Mouse (Mus musculus): ENCODE results near the gene Bsn.

Gene Bsn

DNA sequence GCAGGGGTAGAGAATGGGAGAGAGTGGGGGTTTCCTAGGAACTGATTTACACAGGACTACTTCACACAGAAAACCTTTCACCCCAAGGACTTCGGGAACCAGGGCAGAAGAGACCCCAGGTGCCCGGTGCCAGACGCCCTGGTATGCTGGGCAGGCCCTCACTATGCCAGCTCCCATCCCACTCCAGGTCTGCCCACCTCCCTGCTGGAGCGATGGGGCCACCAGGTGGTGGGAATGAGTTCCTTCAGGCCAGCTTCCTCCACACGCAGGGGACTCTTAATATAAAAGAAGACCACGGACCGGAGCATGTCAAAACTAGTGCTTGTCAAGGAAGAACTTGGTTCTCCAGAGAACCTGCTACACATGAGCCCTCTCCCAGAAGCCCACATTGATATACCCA, 123.0 kb downstream of the Bsn start:
- in situ Hi-C loops (cut with MboI; ENCODE audit: unreplicated experiment in 2 of 2), result loop anchor here (5.0 to 25.0 kb wide), 3 partner anchors 165 to 430 kb away; partner anchors contain the start of genes Gnai2 (in 1 of the 2) and Rbm5 (in 1 of the 2)

- in situ Hi-C loops (cut with MboI; ENCODE audit: unreplicated experiment in 2 of 2), result loop anchor here (5.0 to 25.0 kb wide), 3 partner anchors 163 to 428 kb away; partner anchors contain the start of genes Gnai2 (in 1 of the 2) and Rbm5 (in 1 of the 2)
Observed at GRCm38 (mm10) chr9:108065491-108066011, 124.6 kb downstream of the Bsn start.

- in situ Hi-C loops (cut with MboI; ENCODE audit: unreplicated experiment in 2 of 2), result loop anchor here in 1 of 2 experiments (25.0 kb wide), 2 partner anchors 301 to 426 kb away; partner anchors contain the start of genes Gnai2 and Rbm5
Observed at GRCm38 (mm10) chr9:108063361-108063760, 126.8 kb downstream of the Bsn start.

DNA sequence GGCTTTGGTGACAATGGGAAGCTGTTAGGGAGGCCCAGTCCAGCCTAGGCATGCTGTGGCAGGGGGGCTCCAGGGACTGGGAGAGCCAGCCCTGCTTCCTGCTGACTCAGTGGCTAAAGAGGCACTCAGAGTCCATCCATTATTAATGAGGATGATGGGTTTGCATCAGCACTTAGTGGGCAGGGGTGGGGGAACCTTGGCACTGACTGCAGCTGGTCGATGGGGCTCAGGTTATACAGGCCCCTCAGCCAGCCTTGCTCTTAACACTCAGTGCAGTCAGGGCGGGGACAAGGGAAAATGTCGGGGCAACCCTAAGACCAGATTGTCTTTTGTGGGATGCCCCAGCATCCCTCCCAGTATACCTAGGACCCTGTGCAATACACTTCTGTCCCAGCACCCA, 128.0 kb downstream of the Bsn start:
- in situ Hi-C loops (cut with MboI; ENCODE audit: unreplicated experiment in 2 of 2), result loop anchor here in 1 of 2 experiments (25.0 kb wide), 2 partner anchors 300 to 425 kb away; partner anchors contain the start of genes Gnai2 and Rbm5

DNA sequence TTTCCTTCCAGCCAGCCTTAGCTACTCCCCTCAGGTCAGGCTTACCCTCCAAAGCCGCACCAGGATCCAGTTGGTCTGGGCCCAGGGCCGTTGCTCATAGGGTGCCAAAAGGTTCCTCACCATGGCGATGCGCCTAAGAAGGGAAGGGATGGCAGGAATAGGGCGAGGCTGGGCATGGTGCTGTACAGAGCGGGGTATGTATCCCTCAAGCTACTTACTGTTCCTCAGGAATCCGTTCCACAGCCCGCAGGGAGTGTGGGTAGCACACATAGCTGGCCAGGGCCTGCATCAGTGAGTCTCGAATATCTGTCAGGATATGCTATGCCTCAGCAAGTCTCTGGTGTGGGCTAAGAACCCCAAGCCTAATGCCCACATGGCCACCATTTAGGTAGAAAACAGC, 131.9 kb downstream of the Bsn start:
- in situ Hi-C loops (cut with MboI; ENCODE audit: unreplicated experiment in 2 of 2), result loop anchor here (5.0 to 25.0 kb wide), 3 partner anchors 96 to 421 kb away; partner anchors contain the start of genes Gnai2 (in 1 of the 2) and Rbm5 (in 1 of the 2)

DNA sequence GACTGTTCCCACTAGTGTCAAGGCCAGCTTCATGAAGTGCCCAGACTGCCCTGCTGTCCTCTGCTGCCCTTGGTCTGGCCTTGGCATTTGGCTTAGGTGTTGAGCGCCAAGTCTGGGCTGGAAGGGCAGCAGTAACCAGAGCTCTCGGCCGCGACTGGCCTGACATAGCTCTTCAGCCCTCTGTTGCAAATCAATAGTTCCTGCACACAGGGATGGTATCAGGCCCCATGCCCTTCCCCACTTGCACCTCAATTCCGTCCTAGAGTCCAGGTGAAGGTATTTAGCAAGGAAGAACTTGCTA, 133.0 kb downstream of the Bsn start:
- in situ Hi-C loops (cut with MboI; ENCODE audit: unreplicated experiment in 2 of 2), result loop anchor here (5.0 to 25.0 kb wide), 3 partner anchors 95 to 420 kb away; partner anchors contain the start of genes Gnai2 (in 1 of the 2) and Rbm5 (in 1 of the 2)

DNA sequence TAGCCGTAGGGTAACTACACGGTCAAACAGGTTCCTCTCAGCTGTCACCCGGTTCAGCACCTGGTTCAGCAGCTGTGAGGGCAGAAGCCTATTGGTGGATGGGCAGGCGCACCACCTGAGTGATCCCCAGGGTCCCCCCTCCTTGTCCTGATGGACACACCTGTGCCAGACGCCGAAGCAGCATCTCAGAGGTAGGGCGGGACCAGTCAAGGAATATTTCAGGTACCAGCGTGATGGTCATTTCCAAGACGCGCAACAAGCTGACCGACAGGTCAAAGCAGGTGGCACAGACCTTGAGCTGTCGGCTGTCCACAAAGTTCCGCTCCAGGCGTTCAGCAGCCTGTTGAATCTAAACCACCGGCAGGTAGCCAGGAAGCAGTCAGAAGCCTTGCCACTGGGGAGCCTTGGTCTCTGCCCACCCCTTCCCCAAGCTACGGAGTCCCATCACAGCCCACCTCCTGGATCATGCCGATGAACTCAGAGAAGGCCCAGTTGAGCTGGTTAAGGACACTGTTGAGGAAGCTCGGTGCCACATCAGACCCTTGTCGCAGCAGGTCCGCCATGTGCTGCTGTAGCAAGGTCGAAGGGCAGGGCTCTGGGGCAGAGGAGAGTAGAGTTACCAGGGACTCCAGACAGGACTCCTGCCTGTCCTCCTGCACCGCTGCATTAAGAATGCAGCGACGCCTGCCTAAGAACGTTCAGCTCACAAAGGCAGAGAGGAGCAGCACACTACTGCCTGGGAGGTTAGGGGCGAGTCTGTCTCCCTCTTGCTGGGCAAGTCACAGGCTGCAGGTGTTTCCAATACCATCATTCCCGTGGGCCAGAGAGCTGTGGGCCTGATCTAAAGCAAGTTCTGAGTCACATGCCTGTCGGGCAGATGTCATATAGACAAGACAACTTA, 133.6 kb downstream of the Bsn start:
- in situ Hi-C loops (cut with MboI; ENCODE audit: unreplicated experiment in 2 of 2), result loop anchor here (5.0 to 25.0 kb wide), 3 partner anchors 94 to 419 kb away; partner anchors contain the start of genes Gnai2 (in 1 of the 2) and Rbm5 (in 1 of the 2)

GRCm38 (mm10) chr9:108055661-108056237, 134.4 kb downstream of the Bsn start:
- in situ Hi-C loops (cut with MboI; ENCODE audit: unreplicated experiment in 2 of 2), result loop anchor here (5.0 to 25.0 kb wide), 3 partner anchors 93 to 418 kb away; partner anchors contain the start of genes Gnai2 (in 1 of the 2) and Rbm5 (in 1 of the 2)

- in situ Hi-C loops (cut with MboI; ENCODE audit: unreplicated experiment in 2 of 2), result loop anchor here (5.0 to 25.0 kb wide), 3 partner anchors 93 to 418 kb away; partner anchors contain the start of genes Gnai2 (in 1 of the 2) and Rbm5 (in 1 of the 2)
Observed at GRCm38 (mm10) chr9:108055061-108055460, 135.1 kb downstream of the Bsn start.

- in situ Hi-C loops (cut with MboI; ENCODE audit: unreplicated experiment in 2 of 2), result loop anchor here (5.0 to 25.0 kb wide), 3 partner anchors 92 to 417 kb away; partner anchors contain the start of genes Gnai2 (in 1 of the 2) and Rbm5 (in 1 of the 2)
Observed at GRCm38 (mm10) chr9:108054331-108055040, 135.7 kb downstream of the Bsn start.

DNA sequence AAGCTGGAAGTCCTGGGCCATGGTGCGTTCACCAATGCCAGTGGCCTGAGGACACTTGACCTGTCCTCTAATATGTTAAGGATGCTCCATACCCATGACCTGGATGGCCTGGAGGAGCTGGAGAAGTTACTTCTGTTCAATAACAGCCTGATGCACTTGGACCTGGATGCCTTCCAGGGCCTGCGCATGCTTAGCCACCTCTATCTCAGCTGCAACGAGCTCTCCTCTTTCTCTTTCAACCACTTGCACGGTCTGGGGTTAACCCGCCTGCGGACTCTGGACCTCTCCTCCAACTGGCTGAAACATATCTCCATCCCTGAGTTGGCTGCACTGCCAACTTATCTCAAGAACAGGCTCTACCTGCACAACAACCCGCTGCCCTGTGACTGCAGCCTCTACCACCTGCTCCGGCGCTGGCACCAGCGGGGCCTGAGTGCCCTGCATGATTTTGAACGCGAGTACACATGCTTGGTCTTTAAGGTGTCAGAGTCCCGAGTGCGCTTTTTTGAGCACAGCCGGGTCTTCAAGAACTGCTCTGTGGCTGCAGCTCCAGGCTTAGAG, 136.4 kb downstream of the Bsn start:
- in situ Hi-C loops (cut with MboI; ENCODE audit: unreplicated experiment in 2 of 2), result loop anchor here in 1 of 2 experiments (25.0 kb wide), 2 partner anchors 291 to 416 kb away; partner anchors contain the start of genes Gnai2 and Rbm5

DNA sequence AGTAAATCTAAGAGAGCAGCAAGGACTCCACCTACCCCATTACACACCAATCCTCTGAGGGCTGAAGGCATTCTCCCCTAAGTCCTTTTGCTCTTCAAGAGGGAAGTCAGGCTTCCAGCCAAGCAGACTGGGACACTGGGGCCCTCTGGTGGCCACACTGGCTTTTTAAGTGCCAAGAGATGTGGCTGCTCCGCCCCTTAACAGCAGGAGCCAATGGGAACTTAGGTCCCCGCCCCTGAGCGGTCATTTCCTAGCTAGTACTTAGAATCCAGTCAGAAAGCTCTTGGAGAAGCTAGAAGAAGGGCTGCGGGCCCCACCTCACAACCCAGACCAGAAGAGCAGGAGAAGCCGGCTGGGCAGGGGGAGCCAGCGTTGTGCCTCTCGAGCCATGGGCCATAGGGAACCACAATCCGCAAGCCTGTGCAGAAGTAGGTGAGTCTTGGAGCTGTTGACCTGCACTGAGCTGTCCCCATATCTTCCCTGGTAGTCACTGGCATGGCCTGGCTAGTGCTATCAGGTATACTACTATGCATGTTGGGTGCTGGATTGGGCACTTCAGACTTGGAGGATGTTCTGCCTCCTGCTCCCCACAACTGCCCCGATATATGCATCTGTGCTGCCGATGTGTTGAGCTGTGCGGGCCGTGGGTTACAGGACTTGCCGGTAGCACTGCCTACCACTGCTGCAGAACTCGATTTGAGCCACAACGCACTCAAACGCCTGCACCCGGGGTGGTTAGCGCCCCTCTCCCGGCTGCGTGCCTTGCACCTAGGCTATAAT, 137.1 kb downstream of the Bsn start, which contains the start of gene Amigo3:
Gene Amigo3, plus strand, starts transcription at position 275 of the 780 bp plus-strand sequence.
- in situ Hi-C loops (cut with MboI; ENCODE audit: unreplicated experiment in 2 of 2), result loop anchor here in 1 of 2 experiments (25.0 kb wide), 2 partner anchors 291 to 416 kb away; partner anchors contain the start of genes Gnai2 and Rbm5

- in situ Hi-C loops (cut with MboI; ENCODE audit: unreplicated experiment in 2 of 2), result loop anchor here in 1 of 2 experiments (25.0 kb wide), 2 partner anchors 290 to 415 kb away; partner anchors contain the start of genes Gnai2 and Rbm5
Observed at GRCm38 (mm10) chr9:108052411-108052810, 137.8 kb downstream of the Bsn start.

DNA sequence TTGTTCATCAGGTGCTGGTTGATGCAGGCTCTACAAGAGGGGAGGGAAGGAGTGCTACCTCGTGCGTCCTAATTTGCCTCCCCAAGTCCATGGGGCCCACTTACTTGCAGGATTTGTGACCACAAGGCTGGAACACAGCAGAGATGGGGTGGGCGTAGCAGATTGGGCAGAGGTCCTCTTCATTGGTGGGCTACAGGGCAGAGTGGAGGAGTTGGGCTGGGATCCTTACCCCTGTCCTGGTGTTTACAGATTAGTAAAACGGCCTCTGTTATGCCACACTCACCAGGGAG, 138.3 kb downstream of the Bsn start:
- in situ Hi-C loops (cut with MboI; ENCODE audit: unreplicated experiment in 2 of 2), result loop anchor here in 1 of 2 experiments (25.0 kb wide), 2 partner anchors 290 to 415 kb away; partner anchors contain the start of genes Gnai2 and Rbm5

GRCm38 (mm10) chr9:108051184-108051930, 138.8 kb downstream of the Bsn start:
- in situ Hi-C loops (cut with MboI; ENCODE audit: unreplicated experiment in 2 of 2), result loop anchor here in 1 of 2 experiments (25.0 kb wide), 2 partner anchors 289 to 414 kb away; partner anchors contain the start of genes Gnai2 and Rbm5

DNA sequence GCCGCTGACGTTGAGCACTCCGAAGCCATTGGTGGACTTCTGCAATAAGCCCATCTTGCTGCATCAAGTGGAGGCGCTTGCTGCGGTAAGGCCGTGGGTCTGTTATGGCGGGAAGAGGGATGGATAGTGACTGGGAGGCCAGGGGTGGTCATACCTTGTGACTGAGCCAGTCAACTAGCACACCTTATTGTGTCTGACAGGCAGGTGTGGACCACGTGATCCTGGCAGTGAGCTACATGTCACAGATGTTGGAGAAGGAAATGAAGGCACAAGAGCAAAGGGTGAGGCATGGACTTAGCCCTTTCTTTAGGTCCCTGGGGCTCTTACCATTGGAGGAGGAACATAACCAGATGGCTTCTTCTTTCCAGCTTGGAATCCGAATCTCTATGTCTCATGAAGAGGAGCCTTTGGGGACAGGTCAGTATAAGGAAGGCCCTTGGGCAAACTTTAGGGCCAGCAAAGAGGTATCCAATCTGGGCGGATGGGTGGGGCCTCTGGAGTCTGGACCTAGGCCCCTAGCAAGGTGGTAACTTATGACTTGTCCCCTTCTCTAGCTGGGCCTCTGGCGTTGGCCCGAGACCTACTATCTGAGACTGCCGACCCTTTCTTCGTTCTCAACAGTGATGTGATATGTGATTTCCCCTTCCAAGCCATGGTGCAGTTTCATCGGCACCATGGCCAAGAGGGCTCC, 140.5 kb downstream of the Bsn start:
- in situ Hi-C loops (cut with MboI; ENCODE audit: unreplicated experiment in 2 of 2), result loop anchor here (5.0 to 25.0 kb wide), 3 partner anchors 42 to 412 kb away; partner anchors contain the start of genes Gnai2 (in 1 of the 2) and Rbm5 (in 1 of the 2)

GRCm38 (mm10) chr9:108049016-108049455, 141.1 kb downstream of the Bsn start, which contains the start of gene Gmppb:
Gmppb (plus strand) TSS chr9:108049242.
- in situ Hi-C loops (cut with MboI; ENCODE audit: unreplicated experiment in 2 of 2), result loop anchor here in 1 of 2 experiments (5.0 kb wide), 1 partner anchor 42 kb away; no protein-coding TSS in a partner anchor
